Mouse (Mus musculus) erythroblast, embryonic 14.5 days (primary cell): ENCODE measurements around the gene Abhd5.

Experiments used
- GATA1 ChIP-seq: IDR thresholded peaks from 2 replicates; pipeline ENCODE4 v1.6.1; 2012; ENCODE audit warnings: low read length, inconsistent platforms, mixed read lengths
- TAL1 ChIP-seq: IDR thresholded peaks from 3 replicates; pipeline ENCODE4 v1.6.1; 2012; ENCODE audit warnings: low read length, inconsistent platforms, mixed read lengths

DNA sequence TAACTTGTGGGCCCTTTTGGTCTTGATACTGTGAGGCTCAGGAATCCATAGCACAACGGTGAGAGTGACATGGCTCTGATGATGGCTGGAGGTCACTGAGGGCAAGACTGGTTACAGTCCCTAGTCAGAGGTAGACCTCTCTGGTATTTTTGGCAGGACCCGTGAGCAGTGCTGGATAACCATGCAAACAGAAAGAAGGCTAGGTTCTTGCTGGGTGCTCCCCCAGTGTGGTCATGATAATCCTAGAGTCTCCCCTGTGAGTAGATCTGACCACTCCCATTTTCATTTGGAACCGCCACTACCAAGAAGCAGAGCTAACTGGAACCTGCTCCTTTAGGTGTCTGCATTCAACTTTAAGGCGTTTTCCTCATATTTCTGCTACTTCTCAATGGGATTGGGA, 1.5 kb downstream of the Abhd5 start:
- TF ChIP-seq GATA1 = no peak
- no peak for TF ChIP-seq TAL1
